Mouse (Mus musculus): ENCODE data around the gene Rbks.
"Not testable (repeated sequence)": the region's sequence is repeated elsewhere in the genome, so short reads cannot be mapped to it uniquely, and the experiment has no call there.

Gene Rbks

DNA sequence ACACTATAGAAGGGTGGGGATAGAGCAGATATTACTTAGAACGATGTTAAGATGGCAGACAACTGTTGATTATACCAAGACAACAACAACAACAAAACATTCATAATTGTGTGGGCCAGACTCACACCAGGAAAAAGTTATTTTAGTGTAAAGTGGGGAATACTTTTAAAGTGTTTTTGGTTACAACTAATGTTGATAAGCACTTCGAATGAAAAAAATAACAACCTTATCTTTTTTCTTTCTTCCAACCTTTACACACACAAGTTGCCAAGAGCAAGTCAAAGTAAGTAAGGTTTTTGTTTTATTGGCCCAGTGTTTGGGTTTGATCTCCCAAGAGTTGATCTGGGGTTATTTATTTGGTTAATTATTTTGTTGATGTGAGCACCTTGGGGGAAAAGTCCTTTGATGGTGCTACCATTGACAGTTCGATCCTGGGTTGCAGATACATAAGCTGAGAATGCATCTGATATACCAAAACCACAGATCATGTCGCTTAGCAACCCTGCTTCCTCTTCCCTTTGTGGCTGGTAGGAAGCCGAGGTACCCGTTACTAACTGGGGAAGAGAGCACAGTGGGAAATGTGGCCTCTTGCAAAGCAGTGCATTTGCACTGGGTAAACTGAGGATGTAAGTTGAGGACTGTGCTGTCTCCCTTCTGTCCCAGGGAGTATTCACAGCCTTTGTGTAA lies 82.9 kb downstream of the Rbks start:
- DNase-seq, result no peak

DNA sequence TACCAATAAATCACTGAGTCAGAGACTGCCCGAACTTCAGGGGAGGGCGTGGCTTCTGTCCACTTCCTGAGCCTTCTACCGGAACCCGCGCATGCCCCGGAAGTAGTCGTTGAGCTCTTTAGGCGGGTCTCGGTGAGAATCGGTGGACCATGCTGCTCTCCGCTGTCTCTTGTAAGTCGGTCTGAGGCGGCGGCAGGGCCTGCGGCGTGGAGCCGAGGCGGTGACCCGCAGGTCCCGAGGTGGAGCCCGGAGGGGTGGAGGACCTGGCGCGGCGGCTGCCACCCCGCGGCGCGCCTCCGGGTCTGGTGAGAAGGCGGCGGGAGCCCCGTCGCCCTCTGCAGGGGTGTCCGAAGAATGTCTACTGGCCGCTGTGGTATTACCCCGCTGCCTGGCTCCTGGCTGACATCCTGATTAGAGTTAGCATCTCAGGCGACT lies 83.6 kb downstream of the Rbks start:
- peak; percentile 72 for DNase-seq

DNA sequence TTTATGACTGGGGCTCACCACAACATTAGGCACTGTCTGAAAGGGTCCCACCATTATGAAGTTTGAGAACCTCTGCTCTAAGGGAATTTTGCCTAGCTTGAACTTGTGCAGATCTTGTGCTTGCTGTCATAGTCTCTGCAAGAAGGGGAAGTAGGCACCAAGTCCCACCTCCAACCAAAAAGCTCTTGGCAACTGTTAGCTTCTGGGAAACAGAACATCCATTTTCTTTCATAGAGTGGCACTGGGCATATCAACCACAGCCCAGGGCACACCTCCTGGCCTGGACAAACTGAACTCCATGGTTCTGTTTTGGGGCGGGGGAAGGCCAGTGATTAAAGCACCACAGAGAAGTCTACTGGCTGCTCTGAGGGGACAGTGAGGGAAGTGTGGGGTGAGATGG lies 86.2 kb downstream of the Rbks start:
- no peak for DNase-seq

DNA sequence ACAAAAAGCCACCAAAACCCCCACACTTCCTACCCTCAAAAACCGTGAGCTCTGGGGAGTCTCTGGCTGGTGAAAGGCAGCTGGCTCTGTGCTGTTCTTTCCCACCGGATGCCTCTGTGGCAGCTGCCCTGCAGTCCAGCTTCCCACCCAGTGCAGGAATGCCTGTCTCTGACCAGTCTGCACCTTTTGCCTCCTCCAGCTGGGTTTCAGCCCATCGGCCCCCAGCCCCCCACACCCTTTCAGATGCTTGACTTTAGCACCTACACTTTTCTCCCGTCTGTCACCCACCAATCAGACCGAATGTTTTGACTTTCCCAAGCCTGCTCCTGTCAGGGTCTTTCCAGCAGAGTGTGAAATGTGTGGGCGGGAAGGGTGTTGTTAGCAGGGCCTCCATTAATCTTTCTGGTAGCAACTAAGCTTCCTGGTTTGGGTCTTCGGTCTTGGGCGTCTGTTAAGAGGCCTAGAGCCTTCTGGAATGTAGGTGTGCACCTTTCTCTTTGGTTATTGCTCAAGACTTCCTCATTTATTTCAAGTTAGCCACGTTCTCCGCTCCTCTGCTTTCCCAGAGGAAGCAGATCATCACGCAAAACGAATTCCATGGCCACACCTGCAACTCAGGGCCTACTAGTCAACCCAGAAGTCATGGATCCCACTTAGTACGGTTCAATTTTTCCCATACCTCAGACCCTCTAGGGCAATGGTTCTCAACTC lies 86.9 kb downstream of the Rbks start:
- no peak for DNase-seq

DNA sequence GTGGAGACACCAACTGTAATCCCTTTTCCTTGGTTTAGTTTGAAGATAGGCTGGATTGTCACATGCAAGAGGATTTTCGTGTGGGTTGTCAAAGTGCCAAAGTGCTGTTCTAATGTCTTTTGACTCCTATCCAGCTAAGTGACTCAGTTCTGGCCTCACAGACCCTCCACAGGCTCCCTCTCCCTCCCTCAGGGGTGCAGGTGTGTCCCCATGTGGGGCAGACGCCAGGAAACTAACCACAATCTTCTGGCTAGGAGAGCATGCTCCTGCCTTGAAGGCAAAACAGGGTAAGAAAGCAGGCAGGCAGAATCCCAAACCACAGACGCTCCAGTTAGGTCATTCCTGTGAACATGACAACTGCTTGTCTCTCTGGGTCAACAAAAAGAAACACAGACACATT lies 91.3 kb downstream of the Rbks start:
- no peak for DNase-seq

DNA sequence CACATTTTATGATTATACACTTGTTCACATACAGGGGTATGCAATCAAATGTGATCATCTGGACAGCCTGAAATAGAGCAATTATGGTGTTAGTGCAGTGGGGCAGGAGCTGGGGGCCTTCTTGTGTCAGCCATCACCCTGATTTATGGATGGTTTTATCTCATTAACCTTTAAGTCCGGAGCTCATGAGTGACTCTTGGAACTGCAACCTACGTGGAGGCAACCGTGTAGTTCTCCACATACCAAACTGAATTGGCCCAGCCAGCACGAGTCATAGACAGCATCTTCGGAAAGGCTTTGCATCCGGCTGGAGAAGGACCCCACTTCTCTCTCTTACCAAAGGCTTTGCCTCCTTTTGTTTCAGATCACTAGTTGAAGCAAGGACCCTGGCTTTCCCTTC lies 93.7 kb downstream of the Rbks start:
- no peak for DNase-seq

DNA sequence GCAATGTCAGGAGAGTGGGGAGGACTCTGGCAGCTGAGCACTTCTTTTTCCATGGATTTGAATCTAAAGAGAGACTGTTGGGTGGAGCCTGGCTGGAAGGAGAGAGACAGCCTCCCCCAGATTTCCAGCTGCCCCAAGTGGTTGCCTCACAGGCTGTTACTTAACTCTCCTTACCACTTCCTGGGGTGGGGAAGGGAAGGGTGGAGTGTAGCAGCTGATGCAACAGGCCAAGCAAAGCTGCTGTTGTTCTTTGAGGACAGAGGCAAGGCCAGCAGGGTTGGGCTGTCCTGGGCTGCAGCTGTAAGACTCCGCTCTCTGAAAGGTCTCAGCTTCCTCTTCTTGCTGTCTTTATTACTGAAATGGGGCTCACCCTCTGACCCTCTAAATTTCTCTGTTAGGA lies 95.0 kb downstream of the Rbks start:
- DNase-seq, result peak; percentile 32

DNA sequence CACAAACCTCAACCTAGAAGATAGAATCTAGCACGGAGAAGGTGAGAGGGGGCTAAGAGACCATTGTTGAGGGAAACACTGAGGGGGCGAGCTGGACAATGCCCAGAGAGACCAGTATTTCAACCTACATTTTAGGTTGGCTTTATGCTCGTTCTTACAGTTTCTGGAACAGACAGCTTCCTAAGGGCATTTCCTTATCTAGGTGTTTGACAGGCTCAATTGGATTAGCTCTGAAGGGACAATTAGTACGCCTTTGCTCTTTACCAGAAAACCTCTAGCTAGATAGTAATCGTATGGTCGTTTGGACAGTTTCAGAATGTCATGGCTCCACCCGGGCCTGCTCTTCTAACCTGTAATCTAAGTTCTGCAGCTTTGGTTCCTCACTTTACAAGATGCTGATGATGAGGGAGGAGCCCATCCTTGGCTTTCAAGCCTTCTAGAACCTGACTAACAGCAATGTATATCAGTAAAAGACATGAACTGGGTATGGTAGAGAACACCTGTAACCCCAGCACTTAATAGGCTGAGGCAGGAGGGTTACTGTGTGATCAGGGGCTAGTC lies 96.2 kb downstream of the Rbks start:
- DNase-seq, result no peak

DNA sequence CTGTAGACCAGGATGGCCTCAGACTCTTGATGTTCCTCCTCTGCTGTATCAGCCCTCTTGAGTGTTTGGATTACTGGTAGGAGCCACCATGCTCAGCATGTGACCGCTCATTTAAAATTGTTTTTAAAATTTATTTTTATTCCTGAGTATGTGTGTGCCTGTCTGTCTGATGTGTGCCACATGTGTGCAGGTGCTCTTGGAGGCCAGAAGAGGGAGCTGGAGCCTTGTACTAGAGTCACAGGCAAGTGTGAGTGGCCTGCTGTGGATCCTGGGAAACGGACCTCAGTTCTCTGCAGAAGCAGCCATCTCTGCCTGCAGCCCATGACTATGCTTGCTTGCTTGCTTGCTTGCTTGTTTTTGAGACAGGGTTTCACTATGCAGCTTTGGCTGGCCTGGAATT lies 98.3 kb downstream of the Rbks start:
- no peak for DNase-seq

DNA sequence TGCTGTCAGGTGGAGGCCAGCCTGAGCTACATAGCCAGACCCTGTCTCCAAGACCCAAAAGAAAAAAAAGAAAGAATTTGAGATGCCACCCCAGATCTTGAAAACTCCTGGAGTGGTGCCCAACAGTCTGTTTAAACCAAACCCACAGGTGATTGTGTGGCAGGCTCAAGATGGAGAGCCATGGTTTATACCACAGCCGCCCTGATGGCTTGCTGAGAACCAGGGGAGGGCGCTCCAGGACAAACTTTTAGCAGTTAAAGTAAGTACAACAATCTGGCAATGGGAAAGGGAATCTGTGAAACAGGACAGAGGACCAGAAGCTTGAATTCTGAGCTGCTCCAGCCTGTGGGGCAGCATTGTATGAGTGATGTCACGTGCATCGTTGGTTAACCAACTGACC lies 98.8 kb downstream of the Rbks start:
- DNase-seq, result peak; percentile 38

DNA sequence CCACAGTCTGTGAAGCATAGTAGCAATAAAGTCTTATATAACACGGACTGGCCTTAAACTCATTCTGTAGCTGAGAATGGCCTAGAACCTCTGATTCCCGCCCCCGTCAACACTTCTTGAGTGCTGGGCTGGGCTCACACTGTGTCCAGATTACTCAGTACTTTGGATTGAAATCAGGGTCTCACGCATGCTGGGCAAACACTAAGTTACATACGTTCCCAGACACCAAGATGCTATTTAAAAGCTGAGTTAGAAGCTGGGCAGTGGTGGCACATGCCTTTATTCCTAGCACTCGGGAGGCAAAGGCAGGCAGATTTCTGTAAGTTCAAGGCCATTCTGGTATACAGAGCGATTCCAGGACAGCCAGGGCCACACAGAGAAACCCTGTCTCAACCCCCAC lies 99.3 kb downstream of the Rbks start:
- no peak for DNase-seq

DNA sequence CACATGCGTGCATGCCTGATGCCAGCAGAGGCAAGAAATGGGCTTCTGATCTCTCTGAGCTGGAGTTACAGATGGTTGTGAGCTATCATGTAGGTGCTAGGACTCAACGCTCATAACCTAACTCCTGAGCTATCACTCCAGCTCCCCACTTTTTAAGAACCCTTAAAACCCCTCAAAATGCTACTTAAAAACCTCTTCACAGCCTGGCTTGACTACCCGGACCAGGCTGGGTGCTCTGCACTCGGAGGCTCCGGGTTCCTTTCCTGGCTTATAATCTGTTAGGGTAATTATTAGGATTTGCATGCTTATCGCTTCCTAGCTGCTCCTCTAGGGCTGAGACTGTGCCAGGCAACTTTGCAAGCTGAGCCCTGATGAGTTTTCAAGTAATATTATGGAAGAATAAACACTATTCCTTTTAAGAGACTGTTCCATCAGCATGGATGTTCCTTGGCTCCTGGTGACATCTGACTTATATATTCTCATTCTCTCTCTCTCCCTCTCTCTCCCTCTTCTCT lies 99.9 kb downstream of the Rbks start:
- no peak for DNase-seq

DNA sequence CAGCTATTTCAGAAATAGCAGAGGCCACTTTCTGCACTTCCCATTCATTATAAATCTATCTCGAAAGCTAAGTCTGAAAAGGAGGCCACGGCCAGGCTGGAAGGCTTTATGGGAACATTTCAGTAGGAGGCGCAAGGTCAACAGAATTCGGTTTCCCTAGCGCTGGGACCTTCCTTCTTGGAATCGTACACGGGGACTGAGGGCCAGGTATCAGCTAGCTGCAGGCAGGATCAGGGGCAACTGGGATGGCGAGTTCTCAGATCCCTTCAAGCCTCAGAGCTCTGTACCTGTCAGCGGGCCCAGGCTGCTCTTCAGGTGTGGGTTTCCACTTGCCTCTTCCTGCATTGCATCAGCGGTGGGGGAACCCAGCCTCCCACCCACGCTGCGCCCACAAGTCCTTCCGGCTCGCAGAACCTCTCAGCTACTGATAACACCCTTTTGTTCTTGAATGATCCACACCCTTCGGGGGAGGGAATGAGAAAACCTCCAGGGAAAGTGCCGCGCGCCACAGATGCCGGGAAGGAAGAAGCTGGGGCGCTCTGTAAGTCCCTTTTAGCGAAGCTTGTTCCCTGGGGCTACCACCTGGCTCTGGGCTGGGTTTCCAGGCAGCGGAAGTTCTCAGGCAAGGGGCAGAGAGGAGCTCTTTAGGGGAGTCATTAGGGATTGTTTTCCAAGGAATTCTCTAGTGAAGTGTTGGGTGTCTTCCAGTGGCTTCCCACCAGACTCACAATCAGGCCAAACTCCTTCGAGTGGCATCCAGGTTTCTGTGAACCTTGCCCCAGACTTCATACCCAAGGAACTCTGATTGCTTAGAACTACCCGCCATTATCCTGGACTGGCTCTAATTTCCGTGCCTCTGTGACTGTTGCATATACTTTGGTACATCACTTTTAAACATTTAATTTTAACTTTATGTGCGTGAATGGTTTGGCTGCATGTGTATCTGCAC lies 100.7 kb downstream of the Rbks start, which contains the start of gene Mrpl33:
Mrpl33 (plus strand) TSS at position 455 of the 949 bp plus-strand sequence.
- DNase-seq, result peak; percentile 22

DNA sequence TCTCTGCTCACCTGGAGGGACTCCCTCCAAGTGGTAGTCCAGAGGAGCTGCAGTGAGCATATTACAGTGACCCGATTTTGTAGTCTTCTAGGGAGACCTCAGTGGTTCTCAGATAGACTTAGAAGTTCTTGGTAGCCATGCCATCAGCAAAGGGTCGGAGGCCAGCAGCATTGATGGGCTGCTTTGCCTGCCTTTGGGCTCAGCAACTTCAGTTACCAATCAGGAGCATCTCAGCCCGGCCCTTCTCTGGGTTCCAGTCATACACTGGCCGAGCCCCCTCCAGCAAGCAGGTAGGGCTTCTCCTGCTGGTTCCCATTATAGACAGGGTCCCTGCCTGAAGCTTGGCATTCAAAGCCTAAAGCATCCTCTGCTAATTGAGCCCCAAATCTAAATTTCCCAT lies 101.6 kb downstream of the Rbks start:
- DNase-seq, result no peak

DNA sequence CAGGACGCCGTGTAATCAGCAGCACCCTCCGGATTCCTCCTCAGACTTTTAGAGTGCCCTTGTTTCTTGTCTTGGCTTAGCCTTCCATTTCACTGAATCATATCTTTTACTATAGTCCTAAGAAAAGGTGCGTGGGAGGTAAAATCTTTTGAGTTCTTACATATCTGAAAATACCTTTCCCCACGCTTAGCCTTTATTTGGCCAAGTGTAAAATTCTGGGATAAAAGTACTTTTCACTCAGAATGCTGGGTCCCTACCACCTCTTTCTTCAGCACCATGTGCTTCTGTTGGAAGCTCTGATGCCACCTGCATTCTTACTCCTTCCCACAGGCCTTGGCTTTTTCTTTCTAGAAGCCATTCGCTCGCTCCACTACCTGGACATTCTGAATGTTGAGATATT lies 106.3 kb downstream of the Rbks start:
- DNase-seq, result no peak

DNA sequence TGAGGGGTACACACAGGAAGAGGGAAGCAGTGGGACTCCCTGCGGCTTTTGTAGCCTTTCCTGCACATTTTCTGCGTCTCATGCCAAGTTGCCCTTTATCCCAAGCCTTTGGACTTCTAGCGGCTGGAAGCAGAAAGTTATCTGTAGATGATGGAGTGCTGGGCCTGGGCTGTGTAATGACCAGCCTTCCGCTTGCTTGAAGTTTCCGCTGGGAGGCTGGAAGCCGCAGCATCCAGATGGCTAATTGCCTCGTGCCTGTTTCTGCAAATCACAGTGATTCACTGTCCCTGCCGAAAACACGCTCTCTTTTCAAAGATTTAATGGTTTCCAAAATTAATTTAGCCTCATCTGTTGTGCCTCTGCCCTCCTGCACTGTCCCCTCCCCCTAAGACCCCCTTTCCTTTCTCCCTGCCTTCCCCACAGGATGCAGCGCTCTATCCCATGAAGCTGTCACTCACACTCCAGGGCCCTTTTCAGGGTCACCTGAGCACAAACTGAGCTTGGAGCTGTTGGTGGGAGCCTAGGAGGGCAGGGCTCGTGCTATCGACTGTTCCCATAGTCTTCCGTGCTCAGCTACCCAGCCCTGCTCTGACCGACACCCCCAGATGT lies 107.6 kb downstream of the Rbks start:
- DNase-seq, result no peak

DNA sequence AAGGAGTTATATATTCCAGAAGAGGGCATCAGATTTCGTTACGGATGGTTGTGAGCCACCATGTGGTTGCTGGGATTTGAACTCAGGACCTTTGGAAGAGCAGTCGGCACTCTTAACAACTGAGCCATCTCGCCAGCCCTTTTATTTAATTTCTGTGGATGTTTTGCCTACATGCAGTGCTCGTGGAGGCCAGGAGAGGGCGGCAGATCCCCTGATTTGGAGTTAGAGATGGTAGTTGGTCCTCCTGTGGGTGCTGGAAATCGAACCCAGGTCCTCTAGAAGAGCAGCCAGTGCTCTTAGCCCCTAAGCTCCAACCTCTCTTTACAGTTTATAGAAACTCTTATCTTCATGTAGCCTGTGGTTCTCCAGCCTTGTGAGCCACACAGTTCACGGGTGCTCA lies 108.8 kb downstream of the Rbks start:
- not testable (repeated sequence) for DNase-seq

DNA sequence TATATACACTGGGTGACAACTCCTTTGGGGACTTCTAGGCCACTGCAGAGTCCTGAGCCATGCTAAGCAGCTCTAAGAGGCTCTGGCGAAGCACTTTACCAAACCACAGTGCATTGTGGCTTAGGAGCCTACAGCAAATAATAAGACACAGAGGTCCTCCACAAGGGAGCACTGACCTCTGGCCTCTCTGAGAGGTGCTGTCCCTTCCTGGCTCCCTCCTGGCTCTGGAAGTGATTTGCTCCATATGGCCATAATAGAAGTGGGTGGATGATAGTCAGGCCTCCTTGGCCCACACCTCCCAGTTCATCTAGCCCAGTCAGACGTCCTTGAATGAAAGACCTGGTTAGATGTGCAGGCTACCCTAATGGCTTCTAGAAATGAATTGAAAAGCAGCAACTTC lies 109.4 kb downstream of the Rbks start:
- DNase-seq, result no peak

DNA sequence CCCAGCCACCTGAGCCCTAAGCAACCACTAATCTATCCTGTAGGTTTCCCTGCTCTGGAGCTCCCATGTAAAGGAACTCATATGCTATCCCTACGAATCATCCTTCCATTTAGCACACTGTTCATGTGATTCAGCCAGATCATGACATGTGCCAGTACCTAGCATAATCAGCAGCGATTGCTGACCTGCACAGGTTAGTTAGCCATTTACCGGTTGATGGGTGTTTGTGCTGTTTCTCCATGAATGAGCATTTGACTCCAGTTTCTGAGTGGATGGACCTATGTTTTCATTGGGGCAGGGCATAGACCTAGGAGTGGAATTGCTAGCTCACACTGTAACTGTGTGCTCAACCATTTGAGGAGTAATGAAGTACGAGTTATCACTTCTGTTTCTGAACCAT lies 111.9 kb downstream of the Rbks start:
- DNase-seq, result no peak

DNA sequence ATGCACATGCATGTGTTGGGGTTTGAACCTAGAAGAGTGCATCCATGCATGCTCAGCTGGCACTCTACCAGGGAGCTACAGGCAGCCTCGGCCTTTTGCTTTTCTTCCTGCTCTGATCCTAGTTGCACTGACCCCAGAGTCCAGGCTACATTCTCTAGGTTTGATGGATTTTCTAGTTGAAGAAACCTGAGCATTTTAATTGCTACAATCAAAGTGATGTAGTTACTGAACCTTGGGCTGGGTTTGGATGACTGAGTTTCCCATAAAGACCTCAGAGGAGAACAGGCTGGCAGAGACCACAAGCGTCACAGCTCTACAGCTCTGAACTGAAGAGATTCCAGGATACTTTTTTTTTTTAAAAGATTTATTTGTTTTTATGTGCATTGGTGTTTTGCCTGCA lies 114.2 kb downstream of the Rbks start:
- no peak for DNase-seq

DNA sequence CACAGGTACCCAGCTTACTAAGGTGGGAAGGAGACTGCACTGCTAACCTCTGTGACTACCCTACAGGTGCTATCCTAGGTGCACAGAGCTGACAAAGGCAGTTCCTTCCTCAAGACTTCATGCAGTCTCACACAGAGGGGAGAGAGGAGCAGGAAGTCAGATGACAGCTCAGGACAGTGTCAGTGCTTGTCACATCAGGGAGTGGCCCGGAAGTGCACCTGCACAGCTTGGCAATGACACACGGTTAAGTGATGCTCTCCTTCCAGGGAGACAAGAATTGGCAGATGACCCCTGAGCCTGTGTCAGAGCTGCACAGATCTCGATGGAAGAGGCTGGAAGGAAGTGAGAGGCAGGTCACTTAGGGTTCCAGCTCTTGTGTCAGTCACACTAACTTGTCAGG lies 115.5 kb downstream of the Rbks start:
- DNase-seq, result no peak

DNA sequence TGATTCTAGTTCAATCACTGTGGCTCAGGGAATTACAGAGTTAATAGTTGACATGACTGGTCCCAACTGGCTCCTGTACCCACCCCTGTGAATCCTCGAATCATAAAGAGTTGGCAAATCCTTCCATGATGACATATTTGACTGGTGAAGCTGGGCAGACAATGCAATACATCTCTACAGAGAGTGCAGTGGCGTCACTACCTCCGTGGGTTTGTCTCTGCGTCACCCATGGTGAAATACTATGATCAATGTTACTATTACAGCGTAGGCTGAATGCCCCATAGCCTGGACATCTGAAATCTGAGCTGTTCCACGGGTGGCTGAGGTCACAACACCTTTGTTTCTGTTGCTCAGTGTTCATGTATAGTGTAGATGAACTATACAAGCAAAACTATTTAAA lies 116.2 kb downstream of the Rbks start:
- no peak for DNase-seq

DNA sequence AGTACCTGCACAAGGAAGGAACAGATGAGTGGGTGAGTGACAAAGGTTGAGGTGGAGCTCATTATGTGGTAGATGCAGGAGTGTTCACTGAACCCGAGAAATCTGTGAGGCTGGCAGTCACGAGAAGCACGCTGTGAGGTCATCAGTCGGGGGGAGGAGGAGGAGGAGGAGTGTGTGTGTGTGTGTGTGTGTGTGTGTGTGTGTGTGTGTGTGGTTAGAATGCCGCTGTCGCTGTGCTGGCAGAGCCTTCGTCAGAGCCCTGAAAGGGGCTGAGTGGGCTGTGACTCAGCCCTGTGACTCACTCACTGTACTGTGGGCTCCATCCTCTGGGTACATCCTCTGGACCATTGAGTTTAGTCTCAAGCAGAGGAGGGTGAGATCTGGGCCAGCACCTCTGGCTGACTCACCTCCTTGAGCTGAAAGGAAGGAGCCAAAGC lies 120.9 kb downstream of the Rbks start:
- DNase-seq, result no peak
